Mouse (Mus musculus): Measurements from ENCODE around the gene Ldhal6b.

GRCm38 (mm10) chr17:5372951-5373350 lies 45.6 kb downstream of the Ldhal6b start:
- no peak for TF ChIP-seq POLR2A (IDR thresholded peaks at IDR 0.05; ENCODE audit: borderline replicate concordance, extremely low read depth, low read depth, low read length)
- TF ChIP-seq CTCF (IDR thresholded peaks at IDR 0.05; ENCODE audit: insufficient read depth, low read length): no peak
